Mouse (Mus musculus): ENCODE measurements around the gene Plk1. TPM values are rescaled to one million over a fixed set of nuclear protein-coding genes. Genes with fewer than 3 reads are reported as not detected.
A peak's percentile ranks its signal among the peaks of the same experiment; 100 is the strongest.

The Plk1 gene
- polyA plus RNA-seq, 1 experiment from 2014 or later: 108 TPM

GRCm38 (mm10) chr7:122199296-122199695 lies 40.1 kb downstream of the Plk1 start:
- 0 out of 2 replicates have a peak, but pooled peaks have one; percentile 24 for ATAC-seq (replicated peaks; ENCODE audit: low FRiP score, low TSS enrichment, low read depth)

GRCm38 (mm10) chr7:122203936-122204335 lies 44.7 kb downstream of the Plk1 start:
- Histone ChIP-seq H3K9ac (ENCODE audit: low read length) (no peak overlapping the region), H3K27ac (ENCODE audit: low read depth) (no peak overlapping the region), H3K9me3 (ENCODE audit: control insufficient read depth, low read length) (no peaks in the 10 kb centered on the region), H3K4me2 (ENCODE audit: low read length) (no peak overlapping the region), H3K4me3 (ENCODE audit: low read depth, low read length) (no peak overlapping the region), H3K27me3 (replicated peaks; ENCODE audit: control insufficient read depth, insufficient read depth, low read length) (no peaks in the 10 kb centered on the region; the same call in 1 of the 2 replicates), H3K4me1 (replicated peaks; ENCODE audit: control insufficient read depth, insufficient read depth, low read length) (no peaks in the 10 kb centered on the region), H3K36me3 (ENCODE audit: control insufficient read depth, insufficient read depth, low read length) (no peaks in the 10 kb centered on the region)
- DNase-seq (ENCODE audit: low spot score) (no peak), ATAC-seq (replicated peaks; ENCODE audit: low FRiP score, low TSS enrichment, low read depth) (0 out of 2 replicates have a peak, but pooled peaks have one; percentile 62)
- 25% methylated on average over 2 of the region's 2 CpGs for WGBS

More at GRCm38 (mm10) chr7:122199296-122199695, 40.1 kb downstream of the Plk1 start:
- H3K36me3 ChIP-seq (ENCODE audit: control insufficient read depth, insufficient read depth, low read length): no peaks in the 10 kb centered on the region
- H3K9ac ChIP-seq (ENCODE audit: low read length): no peak overlapping the region
- DNase-seq (ENCODE audit: low spot score): no peak
- H3K27me3 ChIP-seq (replicated peaks; ENCODE audit: control insufficient read depth, insufficient read depth, low read length): no peaks in the 10 kb centered on the region
- 25% methylated on average over 5 of the region's 5 CpGs for WGBS
- 0 out of 2 replicates have a peak, but pooled peaks cover 3% of the 10 kb centered on the region for H3K9me3 ChIP-seq (ENCODE audit: control insufficient read depth, low read length)
- H3K4me2 ChIP-seq (ENCODE audit: low read length): no peak overlapping the region
- no peak overlapping the region for H3K4me3 ChIP-seq (ENCODE audit: low read depth, low read length)
- H3K27ac ChIP-seq (ENCODE audit: low read depth): no peak overlapping the region
- no peaks in the 10 kb centered on the region for H3K4me1 ChIP-seq (replicated peaks; ENCODE audit: control insufficient read depth, insufficient read depth, low read length)

- Histone ChIP-seq H3K27me3 (replicated peaks; ENCODE audit: control insufficient read depth, insufficient read depth, low read length) (no peaks in the 10 kb centered on the region; the same call in 1 of the 2 replicates), H3K9me3 (ENCODE audit: control insufficient read depth, low read length) (no peaks in the 10 kb centered on the region), H3K4me1 (replicated peaks; ENCODE audit: control insufficient read depth, insufficient read depth, low read length) (no peaks in the 10 kb centered on the region), H3K4me2 (ENCODE audit: low read length) (no peak overlapping the region), H3K4me3 (ENCODE audit: low read depth, low read length) (no peak overlapping the region), H3K36me3 (ENCODE audit: control insufficient read depth, insufficient read depth, low read length) (no peaks in the 10 kb centered on the region), H3K9ac (ENCODE audit: low read length) (no peak overlapping the region), H3K27ac (ENCODE audit: low read depth) (no peak overlapping the region)
- 80% methylated on average over 2 of the region's 2 CpGs for WGBS
- ATAC-seq (replicated peaks; ENCODE audit: low FRiP score, low TSS enrichment, low read depth): no peak
- DNase-seq (ENCODE audit: low spot score): no peak
Measured at GRCm38 (mm10) chr7:122206121-122206520, 46.9 kb downstream of the Plk1 start.

- no peaks in the 10 kb centered on the region for H3K36me3 ChIP-seq (ENCODE audit: control insufficient read depth, insufficient read depth, low read length)
- no peak overlapping the region for H3K9ac ChIP-seq (ENCODE audit: low read length)
- no peak overlapping the region for H3K4me2 ChIP-seq (ENCODE audit: low read length)
- H3K4me3 ChIP-seq (ENCODE audit: low read depth, low read length): no peak overlapping the region
- H3K27ac ChIP-seq (ENCODE audit: low read depth): no peak overlapping the region
- no peaks in the 10 kb centered on the region; the same call in 1 of the 2 replicates for H3K27me3 ChIP-seq (replicated peaks; ENCODE audit: control insufficient read depth, insufficient read depth, low read length)
- no peaks in the 10 kb centered on the region for H3K4me1 ChIP-seq (replicated peaks; ENCODE audit: control insufficient read depth, insufficient read depth, low read length)
- no peaks in the 10 kb centered on the region for H3K9me3 ChIP-seq (ENCODE audit: control insufficient read depth, low read length)
- ATAC-seq (replicated peaks; ENCODE audit: low FRiP score, low TSS enrichment, low read depth) (no peak), DNase-seq (ENCODE audit: low spot score) (no peak)
- WGBS: 25% methylated on average over 7 of the region's 7 CpGs
Measured at GRCm38 (mm10) chr7:122208276-122209021, 49.2 kb downstream of the Plk1 start.

GRCm38 (mm10) chr7:122219315-122219801 lies 60.1 kb downstream of the Plk1 start, which contains the start of gene Chp2:
Chp2 (plus strand) TSS chr7:122219496.
- no peak for DNase-seq (ENCODE audit: low spot score)
- H3K4me1 ChIP-seq (replicated peaks; ENCODE audit: control insufficient read depth, insufficient read depth, low read length): no peaks in the 10 kb centered on the region
- 0 out of 2 replicates have a peak, but pooled peaks cover 4% of the 10 kb centered on the region for H3K9me3 ChIP-seq (ENCODE audit: control insufficient read depth, low read length)
- no peak for ATAC-seq (replicated peaks; ENCODE audit: low FRiP score, low TSS enrichment, low read depth)
- peak within 1 kb of the TSS; percentile 40 for H3K4me2 ChIP-seq (ENCODE audit: low read length)
- no peak within 1 kb of the TSS for H3K27ac ChIP-seq (ENCODE audit: low read depth)
- H3K4me3 ChIP-seq (ENCODE audit: low read depth, low read length): no peak within 1 kb of the TSS; the same call in 1 of the 2 replicates
- 16% methylated on average over 19 of the region's 20 CpGs for WGBS
- H3K9ac ChIP-seq (ENCODE audit: low read length): no peak within 1 kb of the TSS
- H3K27me3 ChIP-seq (replicated peaks; ENCODE audit: control insufficient read depth, insufficient read depth, low read length): no peaks in the 10 kb centered on the region
- H3K36me3 ChIP-seq (ENCODE audit: control insufficient read depth, insufficient read depth, low read length): no peaks in the 10 kb centered on the region

Other genes starting within 250 kb of the Plk1 start
- gene Cog7, start 177.7 kb upstream of the Plk1 start, polyA plus RNA-seq (2014; fragmentation: Nextera tagmentation; extraction: Ambion mirVana): 22.5 and 24.1 TPM in 2 replicates
- gene Gga2, start 138.2 kb upstream of the Plk1 start, polyA plus RNA-seq (2014; fragmentation: Nextera tagmentation; extraction: Ambion mirVana): 75.3 and 78.3 TPM in 2 replicates
- 76.4 and 78.6 TPM in 2 replicates for gene Ubfd1, start 92.3 kb upstream of the Plk1 start, polyA plus RNA-seq (2014; fragmentation: Nextera tagmentation; extraction: Ambion mirVana)
- 19.8 and 21.2 TPM in 2 replicates for gene Ears2, start 92.2 kb upstream of the Plk1 start, polyA plus RNA-seq (2014; fragmentation: Nextera tagmentation; extraction: Ambion mirVana)
- gene Ndufab1, start 57.6 kb upstream of the Plk1 start, polyA plus RNA-seq (2014; fragmentation: Nextera tagmentation; extraction: Ambion mirVana): 714 and 762 TPM in 2 replicates
- gene Palb2, start 26.5 kb upstream of the Plk1 start, polyA plus RNA-seq (2014; fragmentation: Nextera tagmentation; extraction: Ambion mirVana): 16.7 and 19.5 TPM in 2 replicates
- 121 and 129 TPM in 2 replicates for gene Dctn5, start 26.4 kb upstream of the Plk1 start, polyA plus RNA-seq (2014; fragmentation: Nextera tagmentation; extraction: Ambion mirVana)
- 1.1 and 1.7 TPM in 2 replicates for gene Ern2, start 26.8 kb downstream of the Plk1 start, polyA plus RNA-seq (2014; fragmentation: Nextera tagmentation; extraction: Ambion mirVana)
- gene Chp2, start 60.1 kb downstream of the Plk1 start, polyA plus RNA-seq (2014; fragmentation: Nextera tagmentation; extraction: Ambion mirVana): 0.41 and 0.52 TPM in 2 replicates
- 16.2 and 19.0 TPM in 2 replicates for gene Prkcb, start 129.3 kb downstream of the Plk1 start, polyA plus RNA-seq (2014; fragmentation: Nextera tagmentation; extraction: Ambion mirVana)